Mouse (Mus musculus): ENCODE data around the gene Dynll1. TPM values are rescaled to one million over a fixed set of nuclear protein-coding genes. Genes with fewer than 3 reads are reported as not detected.

Gene Dynll1
- 690 TPM for polyA plus RNA-seq (2012; fragmentation: generic; extraction: Trizol)
- long read RNA-seq, experiment 1, transcript Dynll1-206 (1 exons, 2,242 nt), result minor isoform, 11 of 136 reads
- long read RNA-seq, experiment 1, transcript Dynll1-201 (3 exons, 2,030 nt), result major isoform, 110 of 136 reads
- long read RNA-seq, experiment 1, transcript Dynll1-202 (2 exons, 729 nt), result minor isoform, 11 of 136 reads
- long read RNA-seq, experiment 1, partial matches to known transcripts, result 0 of 136 reads
- long read RNA-seq, experiment 1, other reads (novel, unspliced or antisense), result 4 of 136 reads
- long read RNA-seq, experiment 2, transcript Dynll1-201 (3 exons, 2,030 nt), result major isoform, 20 of 21 reads
- long read RNA-seq, experiment 2, partial matches to known transcripts, result 0 of 21 reads
- long read RNA-seq, experiment 2, other reads (novel, unspliced or antisense), result 0 of 21 reads

DNA sequence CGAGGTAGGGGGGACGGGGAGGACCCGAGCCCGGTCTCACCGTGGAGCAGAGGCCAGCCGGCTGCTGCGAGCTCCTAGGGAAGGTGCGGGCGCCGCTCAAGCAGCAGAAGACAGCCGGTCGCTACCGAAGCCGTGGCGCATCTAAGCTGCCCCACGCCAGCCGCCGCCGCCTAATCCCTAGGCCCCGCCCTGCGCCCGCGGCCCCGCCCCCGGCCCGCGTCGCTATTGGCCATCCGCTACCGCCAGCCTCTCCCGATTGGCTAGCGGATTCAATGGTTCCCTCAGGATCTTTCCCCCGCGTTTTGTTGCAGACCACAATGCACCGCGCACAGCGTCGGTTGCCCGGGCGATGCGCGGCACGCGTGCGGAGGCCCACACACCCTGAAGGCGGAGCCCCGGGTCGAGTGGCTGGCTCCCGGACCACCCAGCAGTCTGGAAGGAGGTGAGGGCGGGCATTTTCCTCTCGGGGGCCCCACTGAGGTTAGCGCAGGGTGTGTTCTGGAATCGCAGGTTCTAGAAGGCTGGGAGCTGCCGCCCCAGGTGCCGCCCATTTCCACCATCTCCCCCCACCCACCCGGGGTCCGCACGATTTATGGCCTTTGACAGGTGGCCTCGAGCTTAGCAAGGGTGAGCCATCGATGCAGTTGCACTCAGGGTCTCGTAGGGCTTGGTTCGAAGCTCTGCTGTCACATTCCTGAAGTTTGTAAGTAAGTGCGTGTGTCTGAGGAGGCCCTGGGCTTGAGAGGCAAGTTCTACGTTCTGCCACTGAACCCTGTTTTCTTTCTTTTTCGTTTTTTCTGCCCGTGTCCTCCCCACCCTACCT is at the start of gene Dynll1:
Gene Dynll1, minus strand, starts transcription at position 208 of the 823 bp plus-strand sequence.
- peak within 1 kb of the TSS; percentile 76 for H3K4me3 ChIP-seq (ENCODE audit: insufficient read depth, poor library complexity, severe bottlenecking)

DNA sequence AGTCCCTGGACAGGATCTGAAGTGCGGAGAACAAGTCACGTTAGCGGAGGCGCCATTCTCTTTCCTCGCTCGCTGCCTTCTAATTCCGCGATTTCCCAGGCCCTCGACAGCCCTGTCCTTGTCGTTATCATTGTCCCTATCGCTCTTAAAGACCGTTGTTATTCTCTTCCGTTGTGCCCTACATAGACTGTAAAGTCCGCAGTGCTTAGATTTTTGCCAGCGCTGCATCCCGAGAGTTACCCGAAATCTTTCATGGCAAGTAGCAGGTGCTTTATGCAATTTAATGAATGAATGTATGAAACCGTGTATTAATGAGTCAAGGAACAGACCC is 48.4 kb upstream of the Dynll1 start:
- Histone ChIP-seq H3K4me3 (ENCODE audit: insufficient read depth, poor library complexity, severe bottlenecking) (peak overlapping the region; percentile 90), H3ac (ENCODE audit: control insufficient read depth, insufficient read length, low read depth) (peak overlapping the region; percentile 58), H3K79me2 (ENCODE audit: control insufficient read depth, insufficient read depth) (peaks cover 47% of the 10 kb centered on the region), H3K36me3 (ENCODE audit: control insufficient read depth, insufficient read depth) (peaks cover 32% of the 10 kb centered on the region), H3K79me3 (ENCODE audit: low read depth) (peaks cover 38% of the 10 kb centered on the region), H3K27me3 (ENCODE audit: control insufficient read depth, insufficient read depth, insufficient read length) (no peaks in the 10 kb centered on the region)
- TF ChIP-seq MAX (IDR thresholded peaks at IDR 0.05) (no peak), CTCF (IDR thresholded peaks at IDR 0.05; ENCODE audit: control insufficient read depth, insufficient read depth, insufficient read length) (no peak), CEBPB (IDR thresholded peaks at IDR 0.05; ENCODE audit: low read depth) (no peak), MYOD1 (IDR thresholded peaks at IDR 0.05; ENCODE audit: control insufficient read depth, insufficient read length, low read depth) (no peak), FOSL1 (IDR thresholded peaks at IDR 0.05; ENCODE audit: insufficient read depth, low read length, poor library complexity, severe bottlenecking) (no peak), MYOG (IDR thresholded peaks at IDR 0.05; ENCODE audit: control insufficient read depth, extremely low read depth, insufficient read length) (no peak), USF1 (IDR thresholded peaks at IDR 0.05; ENCODE audit: low read depth) (no peak)

More for the DNA sequence above, at the start of gene Dynll1:
- Histone ChIP-seq H3K79me3 (ENCODE audit: low read depth) (peaks cover 21% of the 10 kb centered on the region), H3ac (ENCODE audit: control insufficient read depth, insufficient read length, low read depth) (peak within 1 kb of the TSS; percentile 87), H3K36me3 (ENCODE audit: control insufficient read depth, insufficient read depth) (peaks cover 35% of the 10 kb centered on the region), H3K27me3 (ENCODE audit: control insufficient read depth, insufficient read depth, insufficient read length) (no peaks in the 10 kb centered on the region), H3K79me2 (ENCODE audit: control insufficient read depth, insufficient read depth) (peaks cover 31% of the 10 kb centered on the region)
- no peak for TF ChIP-seq FOSL1 (IDR thresholded peaks at IDR 0.05; ENCODE audit: insufficient read depth, low read length, poor library complexity, severe bottlenecking)
- TF ChIP-seq MYOD1 (IDR thresholded peaks at IDR 0.05; ENCODE audit: control insufficient read depth, insufficient read length, low read depth), result peak; percentile 31
- TF ChIP-seq MAX (IDR thresholded peaks at IDR 0.05), result peak; percentile 94

DNA sequence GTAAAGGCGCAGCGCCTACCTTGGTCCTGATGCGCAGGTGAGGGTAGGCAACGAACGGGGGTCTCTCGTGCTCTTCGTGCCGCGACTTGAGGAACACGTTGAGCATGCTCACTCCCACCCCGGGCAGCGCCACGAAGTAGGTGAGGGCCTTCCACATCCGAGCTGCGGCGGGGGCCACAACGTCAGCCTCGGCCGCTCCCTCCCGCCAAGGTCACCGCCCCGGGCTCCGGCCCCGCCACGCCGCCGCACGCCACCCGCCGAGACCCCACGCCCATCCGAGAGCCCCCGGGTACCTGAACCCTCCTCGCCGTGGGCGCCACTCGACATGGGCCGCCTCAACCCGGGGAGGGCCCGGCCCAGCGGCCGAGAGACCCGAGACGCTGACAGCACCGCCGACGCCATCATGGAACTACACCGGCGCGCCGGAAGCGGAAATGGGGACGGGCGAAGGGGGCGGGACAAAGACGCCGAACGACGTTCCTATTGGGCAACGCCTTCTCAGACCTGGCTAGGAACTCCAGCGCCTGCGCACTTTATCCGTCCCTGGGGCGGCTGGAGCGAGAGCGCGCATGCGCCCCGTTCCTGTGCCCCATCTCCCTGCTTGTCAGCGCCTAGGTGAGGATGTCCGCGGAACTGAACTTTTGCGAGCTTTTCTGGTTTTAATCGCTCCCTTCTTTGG is 47.9 kb upstream of the Dynll1 start, which contains the start of gene Cox6a1:
Gene Cox6a1, minus strand, starts transcription at position 436 of the 679 bp plus-strand sequence.
- Histone ChIP-seq H3K79me2 (ENCODE audit: control insufficient read depth, insufficient read depth) (peaks cover 52% of the 10 kb centered on the region), H3K27me3 (ENCODE audit: control insufficient read depth, insufficient read depth, insufficient read length) (no peaks in the 10 kb centered on the region), H3K79me3 (ENCODE audit: low read depth) (peaks cover 42% of the 10 kb centered on the region), H3K4me3 (ENCODE audit: insufficient read depth, poor library complexity, severe bottlenecking) (peak within 1 kb of the TSS; percentile 90), H3K36me3 (ENCODE audit: control insufficient read depth, insufficient read depth) (peaks cover 37% of the 10 kb centered on the region), H3ac (ENCODE audit: control insufficient read depth, insufficient read length, low read depth) (peak within 1 kb of the TSS; percentile 58)
- no peak for TF ChIP-seq MAX (IDR thresholded peaks at IDR 0.05)
- TF ChIP-seq MYOG (IDR thresholded peaks at IDR 0.05; ENCODE audit: control insufficient read depth, extremely low read depth, insufficient read length), result no peak
- no peak for TF ChIP-seq USF1 (IDR thresholded peaks at IDR 0.05; ENCODE audit: low read depth)
- no peak for TF ChIP-seq MYOD1 (IDR thresholded peaks at IDR 0.05; ENCODE audit: control insufficient read depth, insufficient read length, low read depth)

DNA sequence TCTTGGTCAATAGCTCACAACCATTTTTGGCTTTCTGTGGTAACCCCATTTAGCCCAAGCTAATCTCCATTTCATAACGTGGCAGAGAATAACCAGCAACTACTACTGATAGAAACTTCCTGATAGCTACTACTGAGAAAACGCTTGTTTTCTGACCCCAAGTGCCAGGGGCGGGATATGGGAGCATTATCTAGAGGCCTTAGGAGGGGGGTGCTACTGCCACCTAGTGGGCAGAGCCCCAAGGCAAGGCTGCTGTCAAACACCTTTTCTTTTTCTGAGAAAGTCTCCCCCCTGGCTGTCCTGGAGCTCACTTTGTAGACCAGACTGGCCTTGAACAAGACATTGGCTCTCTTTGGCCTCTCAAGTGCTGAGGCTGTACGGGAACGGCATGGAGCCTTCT is 46.8 kb upstream of the Dynll1 start:
- Histone ChIP-seq H3K36me3 (ENCODE audit: control insufficient read depth, insufficient read depth) (peaks cover 48% of the 10 kb centered on the region), H3K27me3 (ENCODE audit: control insufficient read depth, insufficient read depth, insufficient read length) (no peaks in the 10 kb centered on the region), H3K79me3 (ENCODE audit: low read depth) (peaks cover 43% of the 10 kb centered on the region), H3K4me3 (ENCODE audit: insufficient read depth, poor library complexity, severe bottlenecking) (peak overlapping the region; percentile 90), H3K79me2 (ENCODE audit: control insufficient read depth, insufficient read depth) (peaks cover 63% of the 10 kb centered on the region), H3ac (ENCODE audit: control insufficient read depth, insufficient read length, low read depth) (peak overlapping the region; percentile 54)
- TF ChIP-seq MYOD1 (IDR thresholded peaks at IDR 0.05; ENCODE audit: control insufficient read depth, insufficient read length, low read depth) (no peak), MAX (IDR thresholded peaks at IDR 0.05) (no peak), CTCF (IDR thresholded peaks at IDR 0.05; ENCODE audit: control insufficient read depth, insufficient read depth, insufficient read length) (peak; percentile 67), MYOG (IDR thresholded peaks at IDR 0.05; ENCODE audit: control insufficient read depth, extremely low read depth, insufficient read length) (no peak), CEBPB (IDR thresholded peaks at IDR 0.05; ENCODE audit: low read depth) (no peak), FOSL1 (IDR thresholded peaks at IDR 0.05; ENCODE audit: insufficient read depth, low read length, poor library complexity, severe bottlenecking) (no peak), USF1 (IDR thresholded peaks at IDR 0.05; ENCODE audit: low read depth) (no peak)

DNA sequence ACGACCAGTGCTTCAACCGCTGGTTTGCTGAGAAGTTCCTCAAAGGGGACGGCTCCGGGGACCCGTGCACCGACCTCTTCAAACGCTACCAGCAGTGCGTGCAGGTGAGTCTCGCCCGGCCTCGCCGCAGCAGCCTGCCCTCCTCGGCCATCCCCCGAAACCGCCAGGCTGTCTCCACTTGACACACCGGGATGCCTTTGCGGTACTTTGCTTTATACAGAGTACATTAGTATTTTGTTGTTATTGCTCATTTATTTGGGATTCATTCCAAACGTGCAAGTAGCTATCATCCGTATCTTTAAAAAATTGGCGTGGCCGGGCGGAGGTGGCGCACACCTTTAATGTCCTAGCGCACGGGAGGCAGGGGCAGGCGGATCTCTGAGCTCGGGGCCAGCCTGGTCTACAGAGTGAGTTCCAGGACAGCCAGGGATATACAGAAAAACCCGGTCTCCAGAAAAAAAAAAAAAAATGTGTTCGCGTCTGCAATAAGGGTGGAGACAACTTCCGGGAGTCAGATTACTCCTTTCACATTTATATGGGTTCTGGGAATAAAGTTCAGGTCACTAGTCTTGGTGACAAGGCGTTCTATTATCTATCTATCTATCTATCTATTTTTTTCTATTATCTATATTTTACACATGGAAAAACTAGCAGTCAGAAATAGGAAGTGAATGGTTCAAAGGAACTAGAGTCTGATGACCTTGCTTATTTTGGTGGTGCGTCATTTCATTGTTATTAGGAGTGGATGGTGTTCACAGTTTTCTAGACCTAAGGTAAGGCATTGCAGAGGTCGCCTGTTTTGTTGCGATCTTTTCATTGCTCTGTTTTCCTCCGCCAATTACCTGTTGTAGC is 40.7 kb upstream of the Dynll1 start:
- Histone ChIP-seq H3K36me3 (ENCODE audit: control insufficient read depth, insufficient read depth) (peaks cover 43% of the 10 kb centered on the region), H3K4me3 (ENCODE audit: insufficient read depth, poor library complexity, severe bottlenecking) (peak overlapping the region; percentile 71), H3K27me3 (ENCODE audit: control insufficient read depth, insufficient read depth, insufficient read length) (no peaks in the 10 kb centered on the region), H3ac (ENCODE audit: control insufficient read depth, insufficient read length, low read depth) (peak overlapping the region; percentile 88), H3K79me2 (ENCODE audit: control insufficient read depth, insufficient read depth) (peaks cover 80% of the 10 kb centered on the region), H3K79me3 (ENCODE audit: low read depth) (peaks cover 38% of the 10 kb centered on the region)
- TF ChIP-seq MYOG (IDR thresholded peaks at IDR 0.05; ENCODE audit: control insufficient read depth, extremely low read depth, insufficient read length) (no peak), MAX (IDR thresholded peaks at IDR 0.05) (no peak), FOSL1 (IDR thresholded peaks at IDR 0.05; ENCODE audit: insufficient read depth, low read length, poor library complexity, severe bottlenecking) (no peak), USF1 (IDR thresholded peaks at IDR 0.05; ENCODE audit: low read depth) (no peak), CTCF (IDR thresholded peaks at IDR 0.05; ENCODE audit: control insufficient read depth, insufficient read depth, insufficient read length) (no peak), MYOD1 (IDR thresholded peaks at IDR 0.05; ENCODE audit: control insufficient read depth, insufficient read length, low read depth) (no peak), CEBPB (IDR thresholded peaks at IDR 0.05; ENCODE audit: low read depth) (no peak)
